Mouse (Mus musculus) right cerebral cortex, adult 2 months (tissue): ENCODE results near the gene Sgsm2.

Experiments
- DNase-seq, 2 experiments: peaks; one replicate each; pipeline ENCODE4 v3.0.0; 2021 to 2022; ENCODE audit warnings: low spot score in 2 of 2

Sgsm2 gene

DNA sequence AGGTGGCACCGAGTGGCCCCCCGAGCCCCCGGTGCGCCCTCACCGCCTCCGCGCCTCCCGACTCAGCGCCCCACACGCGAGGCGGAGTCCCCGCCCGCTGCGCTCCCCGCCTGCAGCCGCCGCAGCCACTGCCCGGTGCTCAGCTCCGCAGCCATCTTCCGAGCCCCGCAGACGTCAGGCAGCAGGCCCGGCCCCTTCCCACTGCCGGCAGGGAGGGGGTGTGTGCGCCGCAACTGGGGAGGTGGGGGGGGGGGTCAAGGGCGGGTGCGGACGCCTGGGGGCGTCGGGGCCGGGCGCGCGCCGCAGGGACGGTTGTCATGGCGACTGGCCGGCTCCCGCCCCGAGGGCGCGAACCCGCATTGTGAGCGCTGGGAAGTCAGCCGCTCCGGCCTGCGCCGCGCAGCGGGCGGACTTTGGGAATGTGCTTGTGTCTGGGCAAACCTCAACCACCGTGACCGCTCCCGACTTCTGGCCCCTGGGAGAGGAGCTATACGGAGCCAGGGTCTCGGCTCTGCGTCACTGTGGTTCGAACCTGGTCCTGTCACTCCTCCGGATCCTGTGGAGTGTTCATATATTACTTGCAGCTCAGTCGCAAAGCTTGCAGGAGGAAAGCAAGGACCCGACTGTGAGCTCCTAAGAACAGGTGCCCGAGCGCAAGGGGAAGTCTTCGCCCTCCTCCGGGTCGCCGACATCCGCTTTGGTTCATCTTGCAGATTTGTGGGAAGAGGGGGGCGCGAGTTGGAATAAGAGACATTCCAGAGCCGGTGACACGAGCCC lies at the start of gene Sgsm2:
Sgsm2 (minus strand) TSS at position 160 of the 777 bp plus-strand sequence.
- DNase-seq = peak; percentile 66 to 67

DNA sequence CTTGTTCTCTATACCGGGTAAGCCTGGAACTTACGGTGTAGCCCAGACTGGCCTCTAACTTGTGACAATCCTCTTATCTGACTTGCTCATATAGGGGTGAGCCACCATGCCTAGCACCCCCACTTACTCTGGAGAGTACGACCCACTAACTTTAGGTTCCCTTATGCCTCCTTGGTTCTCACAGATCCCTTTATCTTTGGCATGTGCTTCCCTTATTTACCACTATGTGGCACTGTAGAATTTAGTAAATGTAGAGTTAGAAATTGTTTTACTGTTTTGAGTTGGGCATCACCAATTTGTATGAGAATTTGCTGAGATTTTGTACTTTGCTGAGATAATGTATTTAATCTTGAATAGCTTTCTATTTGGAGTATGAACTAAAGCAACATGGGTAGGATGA lies 49.5 kb upstream of the Sgsm2 start:
- peak; percentile 9 to 26 for DNase-seq

DNA sequence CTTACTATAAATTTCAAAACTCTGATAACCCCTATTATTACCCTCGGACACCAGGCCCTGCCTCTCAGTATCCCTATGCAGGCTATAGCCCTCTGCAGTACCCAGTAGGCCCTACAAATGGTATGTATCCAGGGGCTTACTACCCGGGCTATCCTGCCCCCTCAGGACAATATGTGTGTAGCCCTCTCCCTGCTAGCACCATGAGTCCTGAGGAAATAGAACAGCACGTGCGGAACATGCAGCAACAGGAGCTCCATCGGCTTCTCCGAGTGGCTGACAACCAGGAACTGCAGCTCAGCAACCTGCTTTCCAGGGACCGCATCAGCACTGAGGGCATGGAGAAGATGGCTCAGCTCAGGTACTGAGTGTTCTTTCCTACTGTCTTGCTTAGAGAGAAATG lies 33.5 kb upstream of the Sgsm2 start:
- DNase-seq = no peak

DNA sequence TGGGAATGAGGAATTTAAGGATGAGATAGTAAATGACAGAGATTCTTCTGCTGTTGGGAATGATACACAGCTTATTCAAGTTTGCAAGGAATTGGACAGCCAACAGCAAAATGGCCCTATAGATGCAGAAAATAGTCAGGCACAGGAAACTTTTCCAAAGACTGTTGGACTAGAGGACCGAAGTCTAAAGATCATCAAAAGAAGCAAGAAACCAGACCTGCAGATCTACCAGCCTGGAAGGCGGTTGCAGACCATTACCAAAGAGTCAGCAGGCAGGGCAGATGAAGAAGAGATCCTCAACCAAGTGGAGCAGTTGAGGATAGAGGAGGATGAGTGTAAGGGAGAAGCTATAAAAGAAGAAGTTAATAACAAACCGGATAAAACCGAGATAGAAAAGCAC lies 32.3 kb upstream of the Sgsm2 start:
- no peak for DNase-seq

DNA sequence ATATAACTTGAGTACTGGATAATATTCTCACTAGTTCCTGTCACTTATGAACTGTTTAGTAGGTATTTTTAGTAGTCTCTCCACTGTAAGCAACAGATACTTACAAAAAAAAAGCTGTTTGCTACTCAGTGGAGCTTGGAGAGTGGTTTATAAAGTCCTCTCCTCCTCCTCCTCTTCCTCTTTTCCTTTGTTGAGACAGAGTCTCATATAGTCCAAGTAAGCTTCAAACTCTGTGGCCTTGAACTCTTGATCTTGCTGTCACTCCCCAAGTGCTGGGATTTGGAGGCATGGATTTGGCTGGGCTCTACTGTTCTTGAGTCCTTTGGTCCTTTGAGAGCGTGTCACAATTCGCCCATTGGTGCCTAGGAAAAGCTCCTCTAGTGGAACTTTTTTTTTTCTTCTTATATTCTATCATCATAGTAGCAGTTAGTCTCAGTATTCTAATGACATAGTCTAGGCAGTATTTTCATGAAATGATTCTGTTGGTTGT lies 30.4 kb upstream of the Sgsm2 start:
- DNase-seq = no peak

DNA sequence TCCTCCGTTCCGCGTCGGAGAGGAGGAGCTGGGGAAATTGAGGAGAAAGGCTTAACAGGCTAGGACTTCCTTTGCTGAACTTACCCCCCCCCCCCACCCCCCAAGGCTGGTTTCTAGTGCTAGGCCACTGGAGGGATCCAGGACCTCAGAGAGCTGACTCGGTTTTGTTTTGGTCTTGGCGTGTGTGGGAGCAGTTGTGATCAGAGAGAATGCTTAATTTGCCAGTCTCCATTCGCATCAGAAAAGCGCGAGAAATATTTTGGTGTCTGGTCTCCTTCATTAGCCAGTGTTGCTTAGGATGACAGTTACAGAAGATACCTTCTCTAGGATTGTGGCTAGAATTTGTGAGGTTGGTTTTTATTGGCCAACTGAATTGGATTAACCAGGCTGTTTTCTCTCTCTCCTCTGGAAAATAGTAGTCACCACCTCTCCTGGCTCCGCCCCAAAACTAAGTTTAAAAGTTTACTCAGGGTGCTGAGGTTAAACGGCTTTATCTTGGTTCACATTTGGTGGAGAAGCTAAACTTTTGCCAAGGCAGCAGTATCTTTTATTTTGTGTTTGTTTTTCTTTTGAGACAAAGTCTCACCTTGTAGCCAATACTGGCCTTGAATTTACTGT lies 29.6 kb upstream of the Sgsm2 start:
- DNase-seq = peak in 1 of 2 experiments; percentile 51

DNA sequence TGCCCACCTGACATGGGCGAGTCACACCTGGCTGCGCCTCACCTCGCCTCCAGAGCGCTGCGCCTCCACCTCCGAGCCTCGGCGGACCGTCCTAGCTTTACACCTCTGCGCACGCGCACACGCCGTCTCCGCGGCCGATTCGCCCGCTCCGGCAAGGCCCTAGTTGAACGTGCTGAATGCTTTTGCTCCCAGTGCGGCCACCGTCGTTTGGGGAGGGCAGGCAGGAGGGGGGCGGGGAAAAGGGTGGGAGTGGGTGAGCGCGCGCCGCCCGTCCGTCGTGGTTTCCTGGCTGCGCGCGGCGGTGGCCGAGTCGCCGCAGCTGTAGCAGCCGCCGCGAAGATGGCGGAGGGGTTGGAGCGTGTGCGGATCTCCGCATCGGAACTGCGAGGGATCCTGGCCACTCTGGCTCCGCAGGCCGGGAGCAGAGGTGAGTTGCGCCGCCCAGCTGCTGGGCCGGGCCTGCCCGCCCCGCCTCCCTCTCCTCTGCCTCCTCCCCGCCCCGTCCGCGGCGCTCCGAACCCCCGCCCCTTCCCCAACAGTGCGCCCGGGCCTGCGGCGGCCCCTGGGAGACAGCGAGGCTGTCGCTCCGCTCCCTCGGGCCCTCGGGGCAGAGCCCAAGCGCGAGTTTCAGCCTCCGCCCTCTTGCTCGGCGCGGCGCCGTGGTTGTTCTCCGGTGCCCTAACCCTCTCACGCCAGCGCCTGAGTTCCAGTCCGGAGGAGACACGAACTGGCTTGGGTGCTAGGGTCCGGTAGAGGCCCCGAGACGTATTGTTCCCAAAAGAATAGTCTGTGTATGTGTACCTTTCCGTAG lies 28.9 kb upstream of the Sgsm2 start, which contains the start of the genes Smg6 and Srr:
Smg6 (plus strand) TSS at position 247 of the 811 bp plus-strand sequence.
Srr (minus strand) TSS at position 372 of the 811 bp plus-strand sequence.
- peak; percentile 91 to 95 for DNase-seq

DNA sequence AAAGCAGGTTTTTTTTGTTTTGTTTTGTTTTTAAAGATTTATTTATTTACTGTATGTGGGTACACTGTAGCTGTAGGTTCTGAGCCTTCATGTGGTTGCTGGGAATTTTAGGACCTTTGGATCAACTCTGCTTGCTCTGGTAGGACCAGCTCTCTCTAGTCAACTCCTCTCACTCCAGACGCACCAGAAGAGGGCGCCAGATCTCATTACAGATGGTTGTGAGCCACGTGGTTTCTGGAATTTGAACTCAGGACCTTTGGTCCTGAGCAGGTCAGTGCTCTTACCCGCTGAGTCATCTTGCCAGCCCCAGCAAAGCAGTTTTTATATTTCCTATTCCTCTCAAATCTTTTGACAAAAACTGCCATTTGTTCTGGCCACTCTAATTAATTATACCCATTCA lies 27.3 kb upstream of the Sgsm2 start:
- no peak for DNase-seq

DNA sequence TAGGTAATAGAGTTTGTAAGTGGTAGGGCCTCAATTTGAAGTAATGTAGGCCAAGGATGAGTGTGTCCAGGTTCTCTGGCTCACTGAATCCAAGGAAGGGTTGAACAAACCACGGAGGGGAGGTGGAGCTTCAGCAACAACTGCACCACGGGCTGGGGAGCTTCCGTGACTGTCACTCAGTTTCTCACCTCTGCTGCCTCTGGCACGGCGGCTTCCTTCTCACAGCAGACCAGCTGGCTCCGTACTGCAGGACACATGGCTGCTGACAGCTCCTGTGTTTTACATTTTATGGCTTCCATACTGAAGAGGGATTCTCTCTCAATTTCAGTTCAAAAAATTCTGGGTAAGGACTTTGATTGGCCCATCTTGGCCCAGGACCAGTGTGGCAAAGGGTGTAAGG lies 22.4 kb upstream of the Sgsm2 start:
- no peak for DNase-seq

DNA sequence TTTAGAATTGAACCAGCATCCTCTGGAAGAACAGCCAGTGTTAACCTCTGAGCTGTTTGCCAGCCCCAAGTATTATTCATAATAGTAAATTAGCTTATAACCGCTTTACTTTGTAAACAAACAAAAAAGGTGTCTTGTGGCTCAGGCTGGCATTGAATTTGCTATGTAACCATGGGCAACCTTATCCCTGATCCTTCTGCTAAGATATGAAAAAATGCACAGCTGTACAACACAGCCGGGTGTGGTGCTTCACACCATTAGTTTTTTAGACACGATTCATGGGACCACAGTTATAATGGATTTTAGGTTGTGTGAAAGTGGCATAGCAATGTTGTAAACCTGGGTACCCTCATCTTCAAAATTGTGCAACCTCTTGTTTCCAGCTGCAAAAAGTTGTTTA lies 15.6 kb upstream of the Sgsm2 start:
- DNase-seq = no peak

DNA sequence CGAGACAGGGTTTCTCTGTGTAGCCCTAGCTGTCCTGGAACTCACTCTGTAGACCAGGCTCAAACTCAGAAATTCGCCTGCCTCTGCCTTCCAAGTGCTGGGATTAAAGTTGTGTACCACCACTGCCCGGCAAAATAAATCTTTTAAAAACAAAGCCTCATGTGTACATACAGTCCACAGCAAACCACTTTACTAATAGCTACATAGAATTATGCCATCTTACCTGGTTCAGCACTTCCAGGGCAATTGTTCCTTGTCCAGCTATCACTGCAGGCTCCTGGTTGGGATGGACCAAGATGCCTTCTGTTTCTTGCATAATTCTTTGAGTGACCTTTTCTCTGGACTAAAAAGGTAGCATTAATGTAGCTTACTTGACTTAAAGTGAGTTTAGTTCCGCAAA lies 13.1 kb upstream of the Sgsm2 start:
- DNase-seq = no peak

DNA sequence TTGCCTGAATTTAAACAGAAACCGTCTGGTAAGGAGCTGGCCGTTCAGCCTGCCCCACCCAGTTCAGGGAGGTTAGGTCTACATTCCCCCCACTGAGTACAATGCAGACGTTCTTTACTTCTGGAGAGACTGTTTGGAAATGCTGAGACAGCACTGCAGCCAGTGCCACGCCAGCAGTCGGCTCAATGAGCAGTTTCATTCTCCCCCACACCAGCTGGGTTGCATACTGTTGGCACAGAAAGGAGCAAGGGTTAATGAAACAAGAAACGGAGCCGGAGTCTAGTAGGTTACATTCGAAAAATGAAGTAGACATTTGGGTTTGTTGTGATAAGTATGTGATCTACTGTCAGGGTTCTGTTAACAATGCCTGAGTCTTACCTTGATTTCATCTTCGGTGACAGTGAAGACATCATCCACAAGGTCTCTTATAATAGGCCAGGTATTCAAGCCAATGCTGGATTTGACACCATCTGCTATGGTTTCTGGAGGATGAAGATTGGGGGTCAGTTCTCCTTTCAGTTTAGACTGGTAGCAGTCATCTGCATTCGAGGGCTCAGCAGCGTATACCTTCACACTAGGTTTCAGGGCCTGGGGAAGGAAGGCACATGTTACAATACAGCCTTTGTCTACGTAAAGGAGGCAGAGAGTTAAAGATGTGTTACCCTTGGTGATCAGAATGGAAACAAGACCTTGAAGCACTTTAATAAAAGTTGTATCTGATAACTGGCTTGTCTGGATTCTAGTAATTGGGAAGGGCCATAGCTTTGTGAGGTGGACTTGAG lies 11.9 kb upstream of the Sgsm2 start:
- DNase-seq = no peak

DNA sequence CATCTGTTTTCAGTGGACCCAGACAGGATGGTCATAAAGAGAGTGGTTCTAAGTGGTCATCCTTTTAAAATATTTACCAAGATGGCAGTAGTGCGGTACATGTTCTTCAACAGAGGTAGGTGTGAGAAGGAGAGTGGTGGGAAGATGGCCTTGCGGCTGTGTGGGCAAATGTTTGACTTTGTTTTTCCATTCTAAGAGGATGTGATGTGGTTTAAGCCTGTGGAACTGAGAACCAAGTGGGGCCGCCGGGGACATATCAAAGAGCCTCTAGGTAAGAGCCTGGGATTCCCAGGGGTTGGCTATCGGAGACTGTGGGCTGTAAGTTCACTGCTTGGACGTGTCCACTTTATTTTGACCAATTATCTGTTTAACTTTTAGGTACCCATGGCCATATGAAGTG lies 11.0 kb upstream of the Sgsm2 start:
- DNase-seq = no peak

DNA sequence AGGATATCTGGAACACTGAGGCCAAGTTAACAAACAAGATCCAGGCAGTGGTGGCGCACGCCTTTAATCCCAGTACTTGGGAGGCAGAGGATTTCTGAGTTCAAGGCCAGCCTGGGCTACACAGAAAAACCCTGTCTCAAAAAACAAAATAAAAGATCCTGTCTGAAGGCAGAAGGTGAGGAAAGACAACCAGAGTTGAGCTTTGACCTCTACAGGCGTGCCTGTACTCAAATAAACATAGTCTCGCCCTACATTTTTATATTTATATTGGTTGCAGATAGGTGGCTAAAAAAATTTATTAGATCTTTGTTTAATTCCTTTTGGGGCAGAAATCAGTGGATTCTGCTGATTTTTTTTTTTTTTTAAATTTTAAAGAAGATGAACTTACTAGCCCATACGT lies 5.6 kb upstream of the Sgsm2 start:
- DNase-seq = no peak

DNA sequence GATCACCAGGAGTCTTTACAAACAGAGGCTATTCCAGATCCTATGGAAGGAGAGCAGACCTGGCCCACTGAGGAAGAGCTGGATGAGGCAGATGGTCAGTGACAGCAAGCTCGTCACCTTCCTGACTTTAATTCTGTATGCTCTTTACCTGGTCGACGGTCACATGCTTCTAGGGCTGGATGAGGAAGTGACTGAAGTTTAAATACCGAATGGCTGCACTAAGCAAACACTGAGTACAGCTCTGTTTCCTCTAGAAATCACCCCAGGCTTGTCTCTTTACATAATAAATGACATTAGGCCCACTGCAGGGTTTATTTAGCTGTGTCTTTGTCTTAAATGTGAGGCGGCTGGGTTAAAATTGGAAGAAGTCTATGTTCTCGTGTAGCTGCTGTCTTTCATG lies 4.7 kb upstream of the Sgsm2 start:
- DNase-seq = no peak

DNA sequence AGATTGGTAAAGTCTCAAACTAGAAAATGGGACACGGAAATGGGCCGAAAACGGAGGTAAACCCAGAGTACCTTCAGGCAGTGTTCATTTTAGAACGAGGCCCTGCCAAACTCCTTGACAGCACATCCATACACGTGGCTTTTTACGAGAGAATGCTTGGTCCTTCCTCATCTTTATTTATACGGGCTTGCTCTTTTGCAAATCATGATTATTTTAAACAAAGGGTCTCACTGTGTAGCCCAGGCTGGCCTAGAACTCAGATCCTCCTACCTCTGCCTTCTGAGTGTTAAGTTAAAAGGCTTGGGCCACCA lies 1.6 kb upstream of the Sgsm2 start:
- no peak for DNase-seq

DNA sequence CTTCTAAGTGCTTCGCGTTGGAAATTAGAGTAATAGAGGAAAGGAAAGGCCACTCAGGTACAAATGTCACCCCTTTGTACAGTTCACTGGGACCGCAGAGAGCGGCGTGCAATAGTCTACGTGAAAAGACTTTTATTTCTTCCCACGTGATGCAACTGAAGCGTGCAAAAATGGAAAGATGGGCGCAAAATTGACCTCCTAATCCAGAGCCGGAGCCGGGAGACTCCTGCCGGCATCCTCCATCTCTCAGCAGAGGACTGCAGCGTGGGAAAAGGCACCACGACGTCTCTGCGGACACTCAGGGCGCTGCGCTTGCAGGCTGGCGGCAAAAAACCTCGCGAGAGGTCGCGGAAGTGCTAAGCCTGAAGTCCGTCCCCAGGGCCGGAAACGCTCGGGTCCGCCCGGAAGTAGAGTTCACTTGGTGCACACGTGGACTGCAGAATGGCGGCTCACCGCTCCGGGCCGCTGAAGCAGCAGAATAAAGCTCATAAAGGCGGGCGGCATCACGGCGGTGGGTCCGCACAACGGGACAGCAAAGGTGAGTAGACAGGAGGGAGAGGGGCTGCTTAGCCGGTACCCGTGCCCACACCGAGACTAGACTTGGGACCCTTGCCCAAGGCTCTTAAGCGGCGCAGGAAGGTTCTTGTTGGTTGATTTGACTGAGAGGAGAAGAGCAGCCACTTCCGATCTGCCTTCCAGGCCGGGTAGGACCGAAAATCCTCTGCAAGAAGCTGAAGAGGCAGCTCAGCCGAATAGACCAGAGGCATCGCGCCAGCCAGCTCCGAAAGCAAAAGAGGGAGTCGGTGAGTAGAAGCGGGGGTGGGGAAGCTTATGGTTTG lies 1.0 kb upstream of the Sgsm2 start, which contains the start of gene Tsr1:
Tsr1 (plus strand) TSS at position 394 of the 839 bp plus-strand sequence.
- peak; percentile 85 to 90 for DNase-seq

DNA sequence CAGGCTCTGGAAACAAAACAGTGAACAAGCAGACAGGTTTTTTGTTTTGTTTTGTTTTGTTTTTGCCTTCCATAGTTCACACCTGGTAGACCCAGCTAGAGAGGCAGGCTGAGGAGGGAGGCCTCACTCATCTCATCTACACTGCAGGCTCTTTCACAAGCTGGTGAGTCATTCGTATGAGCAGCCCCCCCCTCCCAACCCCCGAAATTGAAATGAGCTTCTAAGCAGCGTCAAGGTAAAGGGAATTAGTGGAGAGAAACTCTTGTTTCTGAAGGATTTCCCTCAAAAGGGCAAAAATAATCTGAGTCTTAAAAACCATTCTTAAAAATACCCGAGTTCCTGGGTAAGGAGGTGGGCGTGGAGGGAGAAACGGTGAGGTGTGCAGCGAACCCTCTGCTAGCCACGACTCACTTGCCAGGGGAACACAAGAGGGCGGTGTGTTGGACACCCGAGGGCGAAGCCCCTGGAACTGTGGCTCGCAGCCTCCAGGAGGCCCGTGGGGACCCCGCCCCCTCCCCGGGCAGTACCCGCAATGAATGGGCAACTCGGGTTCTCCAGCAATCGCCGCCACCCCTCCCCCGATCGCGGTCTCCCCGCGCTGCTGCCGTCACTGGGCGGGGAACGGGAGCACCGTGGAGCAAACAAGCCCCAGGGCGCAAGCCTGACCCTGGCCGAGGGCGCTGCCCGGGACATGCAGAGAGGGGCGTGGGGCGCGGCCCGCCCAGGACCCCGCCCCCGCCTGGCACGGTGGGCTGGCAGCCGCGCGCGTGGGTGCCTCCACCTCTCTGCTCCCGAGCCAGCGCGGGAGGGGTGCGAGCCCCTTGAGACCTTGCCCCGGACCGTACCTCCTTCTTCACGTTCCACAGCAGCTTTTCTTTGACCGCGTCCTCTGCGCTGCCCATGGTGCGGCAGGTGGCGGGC lies 620 bp downstream of the Sgsm2 start:
- DNase-seq = peak; percentile 56 to 73

DNA sequence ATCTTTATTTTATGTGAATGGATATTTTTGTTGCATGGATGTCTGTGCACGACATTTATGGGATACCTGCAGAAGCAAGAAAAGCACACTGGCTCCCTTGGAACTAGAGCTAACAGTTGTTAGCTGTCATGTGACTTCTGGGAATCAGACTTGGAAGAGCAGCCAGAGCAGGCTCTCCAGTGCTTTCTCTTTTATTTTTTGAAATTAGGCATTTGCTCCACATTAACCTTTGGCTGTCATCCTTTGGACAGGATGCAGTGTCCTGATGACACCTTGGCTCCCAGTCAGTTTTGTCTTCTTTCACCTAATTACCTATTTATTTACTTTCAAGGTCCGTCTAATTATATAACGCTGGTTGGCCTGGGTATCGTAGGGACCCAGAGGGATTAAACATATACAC lies 2.2 kb downstream of the Sgsm2 start:
- no peak for DNase-seq

DNA sequence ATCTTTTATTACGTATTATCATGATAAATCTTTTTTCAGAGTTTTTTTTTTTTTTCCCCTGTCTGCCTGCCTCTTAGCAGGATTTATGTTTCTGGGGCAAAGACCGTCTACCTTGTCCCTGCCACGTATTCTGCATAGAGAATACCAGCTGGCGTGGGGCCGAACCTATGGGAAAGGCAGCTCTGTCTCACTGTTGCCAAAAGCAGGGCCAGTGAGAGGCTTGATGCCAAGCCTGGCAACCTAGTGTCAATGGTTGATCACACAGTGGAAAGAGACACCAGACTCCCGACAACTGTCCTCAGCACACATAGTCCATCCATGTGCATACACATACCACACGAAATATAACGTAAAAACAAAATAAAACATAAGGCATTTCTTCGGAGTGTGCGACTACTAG lies 13.8 kb downstream of the Sgsm2 start:
- no peak for DNase-seq
